8 mouse cellular contexts compared by ENCODE assay signal in the genomic region with DNA sequence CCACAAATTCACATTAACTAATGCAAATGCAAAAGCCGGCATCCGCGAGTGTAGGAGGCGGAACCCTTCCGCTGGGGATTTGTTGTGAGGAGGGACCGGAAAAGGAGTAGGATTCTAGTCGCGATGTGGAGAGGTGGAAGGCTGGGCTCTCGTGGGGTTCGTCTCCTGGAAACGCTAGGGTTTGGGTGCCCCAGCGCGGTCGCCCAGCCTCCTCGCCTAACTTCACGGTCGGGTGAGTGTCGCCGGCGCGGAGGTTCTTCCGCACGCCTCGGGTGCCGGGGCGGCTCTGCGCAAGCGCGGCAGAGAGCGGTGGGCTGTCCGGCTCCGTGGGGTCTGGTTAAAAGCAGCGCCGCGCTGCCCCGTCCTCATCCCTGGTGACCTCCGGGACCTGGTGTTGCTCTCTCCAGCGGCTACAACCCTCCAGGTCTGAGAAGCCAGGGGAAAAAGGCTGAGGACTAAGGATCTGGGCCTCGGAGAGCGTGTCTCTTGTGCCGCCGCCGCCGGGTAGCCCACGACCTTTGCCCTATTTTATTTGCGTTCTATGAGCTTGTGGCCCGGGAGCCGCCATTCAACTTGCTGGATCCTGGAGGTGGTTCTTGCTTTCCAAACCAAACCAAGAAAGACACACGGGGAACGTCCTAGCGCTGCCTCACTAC. TPM values are rescaled to one million over a fixed set of nuclear protein-coding genes. Genes with fewer than 3 reads are reported as not detected.
DNase-seq lines count a peak whose midpoint lies in the region; ATAC-seq and TF ChIP-seq lines count a peak whose summit lies in the region.

Gene Coq3, plus strand, starts transcription at position 109 of the 656 bp plus-strand sequence.

- H3K27ac ChIP-seq in cortical plate, adult 2 months (ENCODE audit: insufficient read depth, low read length) = peak within 1 kb of the TSS; percentile 82

- peak within 1 kb of the TSS; percentile 77 for H3K4me3 ChIP-seq in cortical plate, adult 2 months (ENCODE audit: insufficient read depth, low read length)

- H3K4me1 ChIP-seq in cortical plate, adult 2 months (ENCODE audit: control insufficient read depth, insufficient read depth, low read length) = no peaks in the 10 kb centered on the region

- DNase-seq in gastrocnemius, postnatal 10 days = peak; percentile 73
- peak; percentile 85 for DNase-seq in induced T-regulatory cell, adult 2 months (ENCODE audit: low read depth)
- DNase-seq in left cerebral cortex, adult 9 months (ENCODE audit: low spot score in 2 of 2) = peak; percentile 76 to 87
- peak; percentile 79 for DNase-seq in right cerebral cortex, postnatal 14 days
- peak; percentile 72 to 78 for DNase-seq in urinary bladder, postnatal 36 days (ENCODE audit: low spot score in 2 of 2)

- peak; percentile 73; the same call in 1 of the 2 replicates for TF ChIP-seq POLR2A in cortical plate, adult 2 months (IDR thresholded peaks at IDR 0.05; ENCODE audit: extremely low read depth, insufficient read depth, low read length)

- TF ChIP-seq CTCF in cortical plate, adult 2 months (IDR thresholded peaks at IDR 0.05; ENCODE audit: extremely low read depth, insufficient read depth, low read length) = no peak

- peak; percentile 85 for ATAC-seq in activated CD4-positive, CD25-positive, alpha-beta regulatory T cell, adult 4 months
- peak; percentile 88 for ATAC-seq in megakaryocyte progenitor cell, adult 5-6 weeks (replicated peaks; ENCODE audit: poor library complexity)

RNA-seq across cellular contexts. Expression of gene Coq3, which starts in this region (rescaled TPM):
- 10 to 100 TPM; 13.4 to 14.4 TPM for polyA plus RNA-seq in activated CD4-positive, CD25-positive, alpha-beta regulatory T cell, adult 4 months (2017; shearing (Covaris generic))
- 10.7 and 11.5 TPM in 2 replicates for polyA plus RNA-seq in cortical plate, adult 2 months (2012; rRNA removed)
- 10 to 100 TPM; 13.3 to 14.2 TPM for total RNA-seq in gastrocnemius, postnatal 10 days (2021)
- 4.7 and 8.2 TPM in 2 replicates for total RNA-seq in megakaryocyte progenitor cell, adult 5-6 weeks (2015)
- total RNA-seq in megakaryocyte progenitor cell, adult 5-6 weeks (2017) = 10.5 and 14.0 TPM in 2 replicates

Comparison
In these comparisons a context has a peak if more than half of its experiments do, and no peak if none do; other contexts are left out.
1. Peak in every context shown above with its lines: DNase-seq, ATAC-seq, H3K4me3 ChIP-seq and H3K27ac ChIP-seq.